Mouse (Mus musculus) 3134 (cell line): Measurements from ENCODE around the gene Tmub1.
A peak's percentile ranks its signal among the peaks of the same experiment; 100 is the strongest.

Source experiments
- DNase-seq: peaks from one replicate; pipeline ENCODE4 v3.0.0-alpha.2; 2011; ENCODE audit warnings: low spot score; ENCODE audit not compliant: insufficient read length; ENCODE audit errors: extremely low read depth

The Tmub1 gene

GRCm38 (mm10) chr5:24455076-24455475, 7.4 kb upstream of the Tmub1 start:
- peak; percentile 60 for DNase-seq

GRCm38 (mm10) chr5:24453985-24454303, 6.3 kb upstream of the Tmub1 start:
- DNase-seq, result no peak

GRCm38 (mm10) chr5:24453283-24453984, 5.8 kb upstream of the Tmub1 start:
- DNase-seq, result no peak

- DNase-seq, result peak; percentile 67
These were observed 5.1 kb upstream of the Tmub1 start for GRCm38 (mm10) chr5:24452691-24453233.

- no peak for DNase-seq
These were observed 4.5 kb upstream of the Tmub1 start, which contains the start of gene Agap3 for GRCm38 (mm10) chr5:24452030-24452690. Gene Agap3, plus strand, starts transcription at chr5:24452177.

- peak; percentile 96 for DNase-seq
These were observed 3.8 kb upstream of the Tmub1 start for GRCm38 (mm10) chr5:24451264-24452029.

- DNase-seq, result no peak
These were observed 1.0 kb downstream of the Tmub1 start for GRCm38 (mm10) chr5:24446630-24447029.

- DNase-seq, result no peak
These were observed 2.1 kb downstream of the Tmub1 start for GRCm38 (mm10) chr5:24445428-24446080.

GRCm38 (mm10) chr5:24444746-24445427, 2.8 kb downstream of the Tmub1 start, which contains the start of gene Fastk:
Gene Fastk, minus strand, starts transcription at chr5:24445287.
- DNase-seq, result peak; percentile 90

- no peak for DNase-seq
These were observed 3.7 kb downstream of the Tmub1 start for GRCm38 (mm10) chr5:24443927-24444326.

- DNase-seq, result no peak
These were observed 4.5 kb downstream of the Tmub1 start for GRCm38 (mm10) chr5:24443204-24443603.

- DNase-seq, result no peak
These were observed 5.6 kb downstream of the Tmub1 start for GRCm38 (mm10) chr5:24442029-24442428.

- no peak for DNase-seq
These were observed 6.5 kb downstream of the Tmub1 start for GRCm38 (mm10) chr5:24441187-24441586.

GRCm38 (mm10) chr5:24433993-24434392, 13.7 kb downstream of the Tmub1 start:
- no peak for DNase-seq

- DNase-seq, result no peak
These were observed 19.1 kb downstream of the Tmub1 start for GRCm38 (mm10) chr5:24428596-24428995.

- no peak for DNase-seq
These were observed 19.7 kb downstream of the Tmub1 start for GRCm38 (mm10) chr5:24427981-24428402.

GRCm38 (mm10) chr5:24427285-24427633, 20.4 kb downstream of the Tmub1 start:
- DNase-seq, result no peak

- no peak for DNase-seq
These were observed 20.9 kb downstream of the Tmub1 start for GRCm38 (mm10) chr5:24426556-24427284.

- no peak for DNase-seq
These were observed 21.6 kb downstream of the Tmub1 start for GRCm38 (mm10) chr5:24426037-24426432.
